Mouse (Mus musculus): ENCODE measurements around the gene Zfp651. TPM values are rescaled to one million over a fixed set of nuclear protein-coding genes. Genes with fewer than 3 reads are reported as not detected.
A peak's percentile ranks its signal among the peaks of the same experiment; 100 is the strongest.

Zfp651 gene
- total RNA-seq, 2 experiments from 2014 or later = 119 to 133 TPM

DNA sequence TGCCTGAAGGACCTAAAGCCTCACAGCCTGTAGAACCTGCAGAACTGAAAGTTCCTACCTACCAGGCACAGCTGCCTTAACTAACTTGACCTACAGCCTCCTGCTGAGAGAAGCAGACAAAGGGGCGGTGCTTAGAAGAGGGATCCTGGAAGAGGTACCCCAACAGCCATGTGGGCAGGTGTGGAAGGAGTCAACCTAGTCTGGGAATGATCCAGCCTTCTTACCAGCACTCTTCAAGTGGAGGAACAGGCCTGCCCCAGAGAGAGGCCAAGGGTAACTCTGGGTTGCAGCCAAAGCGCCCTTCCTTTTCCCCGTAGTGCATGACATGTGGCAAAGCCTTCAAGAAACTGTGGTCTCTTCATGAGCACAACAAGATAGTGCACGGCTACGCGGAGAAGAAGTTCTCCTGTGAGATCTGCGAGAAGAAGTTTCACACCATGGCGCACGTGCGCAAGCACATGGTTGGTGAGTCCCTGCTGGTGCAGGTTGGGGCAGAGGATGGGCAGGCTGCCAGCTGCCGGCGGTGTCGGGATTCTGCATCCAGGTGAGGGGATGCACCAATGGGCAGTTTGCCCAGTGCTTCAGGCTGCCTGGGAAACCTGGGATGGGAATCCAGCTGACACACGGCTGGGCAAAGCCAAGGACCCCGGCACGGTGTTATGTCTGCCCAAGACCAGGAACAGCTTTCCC is 6.2 kb downstream of the Zfp651 start:
- no peak for DNase-seq (ENCODE audit: extremely low spot score in 1 of 2, low spot score in 2 of 2)
- H3K27ac ChIP-seq = no peak overlapping the region
- TF ChIP-seq CTCF (IDR thresholded peaks at IDR 0.05) = no peak
- intact Hi-C loops (cut with DNase I) = no loop called here
- no peak overlapping the region for H3K4me3 ChIP-seq

- Histone ChIP-seq H3K4me3 (no peak overlapping the region), H3K27ac (no peak overlapping the region)
- no peak for DNase-seq (ENCODE audit: extremely low spot score in 1 of 2, low spot score in 2 of 2)
- intact Hi-C loops (cut with DNase I) = no loop called here
- TF ChIP-seq CTCF (IDR thresholded peaks at IDR 0.05) = no peak
These were observed 13.3 kb downstream of the Zfp651 start for GRCm38 (mm10) chr9:121772412-121772811.

- no peak for TF ChIP-seq CTCF (IDR thresholded peaks at IDR 0.05)
- Histone ChIP-seq H3K27ac (peak overlapping the region; percentile 87), H3K4me3 (no peak overlapping the region)
- no peak for DNase-seq (ENCODE audit: extremely low spot score in 1 of 2, low spot score in 2 of 2)
- intact Hi-C loops (cut with DNase I) = loop anchor here (2.0 kb wide), 1 partner anchor 15 kb away; no protein-coding TSS in a partner anchor
These were observed 16.8 kb downstream of the Zfp651 start for GRCm38 (mm10) chr9:121775951-121776350.

DNA sequence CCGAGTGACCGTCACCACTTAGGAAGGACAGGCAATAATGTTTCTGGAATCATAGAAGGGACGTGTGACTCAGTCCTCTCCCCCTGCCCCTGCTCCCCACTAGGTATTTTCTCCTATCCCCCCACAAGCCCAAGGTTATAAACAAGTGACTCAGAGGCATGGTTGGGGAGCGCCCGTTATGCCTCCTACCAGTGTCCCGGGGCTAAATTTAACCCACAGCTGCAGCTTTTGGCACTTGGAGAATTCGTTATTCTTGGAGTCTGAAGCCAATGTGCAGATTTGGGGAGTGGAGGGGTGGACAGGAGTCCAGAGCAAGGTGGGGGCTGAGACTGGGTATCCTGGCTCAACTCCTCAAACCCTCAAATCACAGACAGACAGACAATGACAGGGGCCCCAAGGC is 17.4 kb downstream of the Zfp651 start:
- intact Hi-C loops (cut with DNase I) = loop anchor here (2.0 kb wide), 1 partner anchor 16 kb away; no protein-coding TSS in a partner anchor
- no peak for TF ChIP-seq CTCF (IDR thresholded peaks at IDR 0.05)
- DNase-seq (ENCODE audit: extremely low spot score in 1 of 2, low spot score in 2 of 2) = peak in 1 of 2 experiments; percentile 51
- Histone ChIP-seq H3K27ac (peak overlapping the region; percentile 87), H3K4me3 (no peak overlapping the region)

DNA sequence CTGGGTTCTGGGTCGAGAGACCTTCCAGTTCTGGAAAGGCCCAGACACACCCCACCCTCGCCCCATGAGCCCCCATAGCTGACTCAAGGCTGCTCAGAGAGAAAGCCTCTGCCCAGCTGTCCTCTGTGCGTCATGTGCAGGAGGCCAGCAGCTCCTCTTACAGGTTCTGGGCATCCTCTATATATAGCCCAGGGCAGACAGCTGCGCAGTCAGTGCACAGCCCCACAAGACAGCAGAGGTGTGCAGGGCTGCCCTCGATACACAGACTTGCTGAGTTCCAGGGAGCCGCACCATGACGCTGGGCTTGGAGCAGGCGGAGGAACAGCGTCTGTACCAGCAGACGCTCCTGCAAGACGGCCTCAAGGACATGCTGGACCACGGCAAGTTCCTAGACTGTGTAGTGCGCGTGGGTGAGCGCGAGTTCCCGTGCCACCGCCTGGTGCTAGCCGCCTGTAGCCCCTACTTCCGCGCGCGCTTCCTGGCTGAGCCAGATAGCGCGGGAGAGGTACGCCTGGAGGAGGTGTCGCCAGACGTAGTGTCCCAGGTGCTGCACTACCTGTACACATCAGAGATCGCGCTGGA is 18.4 kb downstream of the Zfp651 start, which contains the start of gene Klhl40:
Gene Klhl40, plus strand, starts transcription at position 124 of the 582 bp plus-strand sequence.
- intact Hi-C loops (cut with DNase I) = loop anchor here (1.0 to 2.0 kb wide), 2 partner anchors 17 to 49 kb away; no protein-coding TSS in a partner anchor
- H3K4me3 ChIP-seq = peak within 1 kb of the TSS; percentile 34
- H3K27ac ChIP-seq = peak within 1 kb of the TSS; percentile 87
- peak; percentile 48 to 74 for DNase-seq (ENCODE audit: extremely low spot score in 1 of 2, low spot score in 2 of 2)
- no peak for TF ChIP-seq CTCF (IDR thresholded peaks at IDR 0.05)

GRCm38 (mm10) chr9:121778066-121778624 is 19.0 kb downstream of the Zfp651 start:
- intact Hi-C loops (cut with DNase I) = loop anchor here (1.0 kb wide), 1 partner anchor 48 kb away; no protein-coding TSS in a partner anchor
- peak; percentile 76 to 83 for DNase-seq (ENCODE audit: extremely low spot score in 1 of 2, low spot score in 2 of 2)
- TF ChIP-seq CTCF (IDR thresholded peaks at IDR 0.05) = no peak
- Histone ChIP-seq H3K4me3 (peak overlapping the region; percentile 34), H3K27ac (peak overlapping the region; percentile 87)

DNA sequence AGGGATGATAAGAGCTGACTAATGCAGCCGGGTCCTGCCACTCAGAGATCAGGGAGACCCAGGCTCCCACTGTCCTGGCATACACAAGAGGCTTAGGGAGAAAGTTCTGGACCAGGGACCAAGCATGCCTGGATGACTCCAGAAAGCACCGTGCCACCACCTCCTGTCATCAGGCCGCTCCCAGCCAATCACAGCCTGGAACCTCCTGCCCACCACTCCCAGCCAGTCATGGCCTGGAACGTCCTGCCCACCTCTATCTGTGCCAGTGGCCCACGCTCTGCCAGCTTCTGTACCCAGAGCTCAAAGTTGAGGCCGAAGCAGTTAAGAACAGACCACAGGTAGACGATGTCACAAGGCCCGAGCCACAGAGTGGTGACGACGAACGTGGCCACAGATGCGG is 25.7 kb downstream of the Zfp651 start:
- DNase-seq (ENCODE audit: extremely low spot score in 1 of 2, low spot score in 2 of 2) = no peak
- intact Hi-C loops (cut with DNase I) = no loop called here
- no peak for TF ChIP-seq CTCF (IDR thresholded peaks at IDR 0.05)
- Histone ChIP-seq H3K27ac (no peak overlapping the region), H3K4me3 (no peak overlapping the region)

DNA sequence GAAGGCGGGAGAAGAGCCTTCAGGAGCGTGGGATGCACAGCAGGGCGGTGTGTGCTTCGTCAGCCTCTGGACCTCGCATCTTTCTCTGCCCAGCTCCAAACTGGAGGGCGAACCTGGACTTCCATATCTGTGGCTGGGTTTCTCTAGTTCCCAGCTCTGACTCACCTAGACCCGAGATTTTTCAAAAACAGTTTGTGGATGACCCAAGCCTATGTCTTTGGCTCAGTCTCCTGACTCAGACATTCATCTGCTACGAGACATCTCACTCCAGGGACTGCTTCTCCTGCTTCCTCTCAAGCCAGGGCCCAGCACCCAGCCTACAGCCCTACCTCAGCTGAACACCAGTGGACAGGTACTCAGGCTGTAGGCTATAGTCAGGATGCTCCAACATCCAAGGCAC is 26.1 kb downstream of the Zfp651 start:
- no peak overlapping the region for H3K4me3 ChIP-seq
- no peak overlapping the region for H3K27ac ChIP-seq
- DNase-seq (ENCODE audit: extremely low spot score in 1 of 2, low spot score in 2 of 2) = no peak
- intact Hi-C loops (cut with DNase I) = no loop called here
- no peak for TF ChIP-seq CTCF (IDR thresholded peaks at IDR 0.05)

DNA sequence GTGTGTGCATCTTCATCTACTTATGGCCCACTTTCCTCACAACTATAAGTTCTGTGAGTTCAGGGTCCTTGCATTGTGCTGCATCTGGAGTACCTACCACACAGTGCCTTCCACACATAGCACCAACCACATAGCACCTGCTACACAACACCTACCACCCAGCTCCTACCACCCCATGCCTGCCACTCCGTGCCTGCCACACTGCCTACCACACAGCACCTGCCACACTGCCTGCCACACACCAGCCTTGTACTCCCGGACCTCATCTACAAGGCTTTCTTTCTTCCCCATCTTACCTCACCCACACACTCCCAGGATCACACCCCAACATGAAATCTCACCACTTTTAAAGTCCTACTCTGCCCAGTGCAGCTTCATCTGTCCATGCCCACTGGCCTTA is 27.2 kb downstream of the Zfp651 start:
- intact Hi-C loops (cut with DNase I) = no loop called here
- no peak for DNase-seq (ENCODE audit: extremely low spot score in 1 of 2, low spot score in 2 of 2)
- no peak for TF ChIP-seq CTCF (IDR thresholded peaks at IDR 0.05)
- Histone ChIP-seq H3K4me3 (no peak overlapping the region), H3K27ac (no peak overlapping the region)

- peak overlapping the region; percentile 83 for H3K27ac ChIP-seq
- H3K4me3 ChIP-seq = peak overlapping the region; percentile 42
- intact Hi-C loops (cut with DNase I) = loop anchor here (5.0 kb wide), 1 partner anchor 36 kb away; no protein-coding TSS in a partner anchor
- no peak for TF ChIP-seq CTCF (IDR thresholded peaks at IDR 0.05)
- DNase-seq (ENCODE audit: extremely low spot score in 1 of 2, low spot score in 2 of 2) = peak; percentile 46 to 52
These were observed 32.1 kb downstream of the Zfp651 start for GRCm38 (mm10) chr9:121791206-121791605.

DNA sequence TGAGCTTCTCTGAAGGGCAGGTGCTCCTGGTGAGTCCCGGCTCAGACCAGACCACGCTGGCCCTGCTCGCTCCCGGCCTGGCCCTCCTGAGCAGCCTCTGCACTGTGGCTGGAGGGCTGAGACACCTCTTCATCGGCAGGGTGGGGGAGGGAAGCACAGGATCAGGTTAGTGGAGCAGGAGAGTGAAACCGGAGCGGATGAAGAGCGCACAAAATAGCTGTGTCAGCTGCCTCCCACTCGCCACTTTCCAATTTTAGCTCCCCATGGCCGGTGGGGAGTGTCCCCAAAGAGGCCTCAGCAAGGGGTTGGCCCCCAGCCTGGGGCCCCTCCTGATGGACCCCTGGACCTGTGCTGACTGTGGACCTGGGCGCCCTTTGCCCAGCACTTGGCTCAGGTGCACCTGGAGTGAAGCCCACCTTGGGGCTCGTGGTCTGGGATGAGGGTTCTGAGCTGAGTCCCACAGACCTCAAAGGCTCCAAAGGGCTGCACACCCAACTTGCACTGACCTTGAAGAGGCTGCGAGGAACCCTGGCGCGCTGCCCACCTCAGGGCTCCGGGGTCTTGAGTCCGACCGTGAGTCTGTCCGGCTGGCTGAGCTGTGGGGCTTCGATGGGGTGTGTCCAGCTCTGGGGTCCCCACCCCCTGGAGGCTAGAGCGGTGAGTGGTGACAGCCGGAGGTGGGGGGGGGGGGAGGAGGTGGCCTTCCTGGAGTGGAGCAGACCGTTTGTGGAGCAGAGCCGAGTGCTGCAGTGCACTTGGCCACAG is 32.8 kb downstream of the Zfp651 start, which contains the start of gene Hhatl:
Gene Hhatl, minus strand, starts transcription at position 751 of the 765 bp plus-strand sequence.
- intact Hi-C loops (cut with DNase I) = loop anchor here (5.0 kb wide), 1 partner anchor 35 kb away; no protein-coding TSS in a partner anchor
- Histone ChIP-seq H3K4me3 (peak within 1 kb of the TSS; percentile 42), H3K27ac (peak within 1 kb of the TSS; percentile 83)
- no peak for TF ChIP-seq CTCF (IDR thresholded peaks at IDR 0.05)
- no peak for DNase-seq (ENCODE audit: extremely low spot score in 1 of 2, low spot score in 2 of 2)
